Mouse (Mus musculus): ENCODE data around the gene Whamm. TPM values are rescaled to one million over a fixed set of nuclear protein-coding genes. Genes with fewer than 3 reads are reported as not detected.

Gene Whamm
- total RNA-seq, 2 experiments from 2014 or later: 18.9 to 20.1 TPM

GRCm38 (mm10) chr7:81561211-81561610, 9.9 kb upstream of the Whamm start:
- DNase-seq (ENCODE audit: low spot score in 2 of 2): peak in 1 of 2 experiments; percentile 8

- no peak for DNase-seq (ENCODE audit: low spot score in 2 of 2)
Measured at GRCm38 (mm10) chr7:81563506-81564015, 7.5 kb upstream of the Whamm start.

- DNase-seq (ENCODE audit: low spot score in 2 of 2): no peak
Measured at GRCm38 (mm10) chr7:81564766-81565165, 6.3 kb upstream of the Whamm start.

GRCm38 (mm10) chr7:81565381-81566055, 5.5 kb upstream of the Whamm start:
- DNase-seq (ENCODE audit: low spot score in 2 of 2): no peak

- DNase-seq (ENCODE audit: low spot score in 2 of 2): no peak
Measured at GRCm38 (mm10) chr7:81566332-81566731, 4.7 kb upstream of the Whamm start.

GRCm38 (mm10) chr7:81566892-81567291, 4.2 kb upstream of the Whamm start, which contains the start of gene Fsd2:
Fsd2 (minus strand) TSS chr7:81566944.
- DNase-seq (ENCODE audit: low spot score in 2 of 2): no peak

- DNase-seq (ENCODE audit: low spot score in 2 of 2): no peak
Measured at GRCm38 (mm10) chr7:81567396-81567795, 3.7 kb upstream of the Whamm start.

GRCm38 (mm10) chr7:81569851-81570250, 1.2 kb upstream of the Whamm start:
- DNase-seq (ENCODE audit: low spot score in 2 of 2): no peak

- no peak for DNase-seq (ENCODE audit: low spot score in 2 of 2)
Measured at GRCm38 (mm10) chr7:81570271-81570670, 795 bp upstream of the Whamm start.

GRCm38 (mm10) chr7:81570752-81571107, 336 bp upstream of the Whamm start:
- no peak for DNase-seq (ENCODE audit: low spot score in 2 of 2)

GRCm38 (mm10) chr7:81571941-81572441, 925 bp downstream of the Whamm start:
- DNase-seq (ENCODE audit: low spot score in 2 of 2): peak in 1 of 2 experiments; percentile 11

- no peak for DNase-seq (ENCODE audit: low spot score in 2 of 2)
Measured at GRCm38 (mm10) chr7:81572610-81573268, 1.7 kb downstream of the Whamm start.

- DNase-seq (ENCODE audit: low spot score in 2 of 2): peak in 1 of 2 experiments; percentile 16
Measured at GRCm38 (mm10) chr7:81573397-81573796, 2.3 kb downstream of the Whamm start.

- DNase-seq (ENCODE audit: low spot score in 2 of 2): no peak
Measured at GRCm38 (mm10) chr7:81573821-81574220, 2.8 kb downstream of the Whamm start.

- DNase-seq (ENCODE audit: low spot score in 2 of 2): no peak
Measured at GRCm38 (mm10) chr7:81575606-81576005, 4.5 kb downstream of the Whamm start.

GRCm38 (mm10) chr7:81577872-81578271, 6.8 kb downstream of the Whamm start:
- no peak for DNase-seq (ENCODE audit: low spot score in 2 of 2)

GRCm38 (mm10) chr7:81578413-81578812, 7.3 kb downstream of the Whamm start:
- no peak for DNase-seq (ENCODE audit: low spot score in 2 of 2)

GRCm38 (mm10) chr7:81579312-81579711, 8.2 kb downstream of the Whamm start:
- DNase-seq (ENCODE audit: low spot score in 2 of 2): no peak

- no peak for DNase-seq (ENCODE audit: low spot score in 2 of 2)
Measured at GRCm38 (mm10) chr7:81583512-81583911, 12.4 kb downstream of the Whamm start.

- DNase-seq (ENCODE audit: low spot score in 2 of 2): no peak
Measured at GRCm38 (mm10) chr7:81585326-81585725, 14.3 kb downstream of the Whamm start.

- DNase-seq (ENCODE audit: low spot score in 2 of 2): no peak
Measured at GRCm38 (mm10) chr7:81587238-81587637, 16.2 kb downstream of the Whamm start.

- DNase-seq (ENCODE audit: low spot score in 2 of 2): no peak
Measured at GRCm38 (mm10) chr7:81592686-81593085, 21.6 kb downstream of the Whamm start.
